ENCODE assay signal across 15 mouse cellular contexts in the genomic region with DNA sequence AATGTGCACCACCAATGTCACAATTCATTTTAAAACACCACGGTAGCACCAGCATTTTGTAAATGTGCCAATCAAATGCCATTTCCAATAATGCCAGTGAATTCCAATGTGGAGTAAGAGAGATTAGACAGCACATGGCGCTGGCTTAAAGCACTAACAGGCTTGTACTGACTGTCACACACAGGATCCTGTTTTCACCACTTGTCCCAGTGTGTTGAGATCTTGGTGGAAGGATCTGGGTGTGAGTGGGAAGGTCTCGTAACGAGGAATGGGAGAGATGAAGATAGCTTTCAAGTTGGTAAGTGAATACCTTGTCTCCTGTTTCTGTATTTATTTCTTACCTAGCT. TPM values are rescaled to one million over a fixed set of nuclear protein-coding genes. Genes with fewer than 3 reads are reported as not detected.
DNase-seq lines count a peak whose midpoint lies in the region; ATAC-seq and TF ChIP-seq lines count a peak whose summit lies in the region.
"Had no signal": no experiment of that assay in that cellular context is flagged by ENCODE, and none has a peak within 500 bp of the region (broad histone marks: within the 10 kb centered on the region; RNA-seq: fewer than 3 reads in every experiment).

No protein-coding gene starts in this region.

- H3K27ac ChIP-seq in heart, embryonic 10.5 days = peak overlapping the region; percentile 85
- peak overlapping the region; percentile 97 for H3K27ac ChIP-seq in left cerebral cortex, adult 2 months
- H3K27ac ChIP-seq in embryonic facial prominence, embryonic 10.5 days (replicated peaks) = peak overlapping the region; percentile 40; the same call in 1 of the 2 replicates
- H3K27ac ChIP-seq in liver, embryonic 16.5 days (ENCODE audit: low read length) = peak overlapping the region; percentile 91
- no peak overlapping the region for H3K27ac ChIP-seq in forebrain, embryonic 13.5 days
- H3K27ac ChIP-seq: embryonic facial prominence, embryonic 15.5 days; lung, embryonic 15.5 days; neural tube, embryonic 15.5 days had no signal

- H3K9me3 ChIP-seq in heart, embryonic 10.5 days = no peaks in the 10 kb centered on the region
- H3K9me3 ChIP-seq in embryonic facial prominence, embryonic 10.5 days = no peaks in the 10 kb centered on the region
- no peaks in the 10 kb centered on the region for H3K9me3 ChIP-seq in liver, embryonic 16.5 days (replicated peaks; ENCODE audit: control insufficient read depth, low read length)
- H3K9me3 ChIP-seq in forebrain, embryonic 13.5 days (replicated peaks) = no peaks in the 10 kb centered on the region
- H3K9me3 ChIP-seq: embryonic facial prominence, embryonic 15.5 days; lung, embryonic 15.5 days; neural tube, embryonic 15.5 days had no signal

- no peak for TF ChIP-seq CTCF in left cerebral cortex, adult 2 months (IDR thresholded peaks at IDR 0.05)

- 18% methylated on average over 4 of the region's 4 CpGs for WGBS in heart, embryonic 10.5 days
- WGBS in embryonic facial prominence, embryonic 10.5 days = 51% methylated on average over 4 of the region's 4 CpGs
- 21% methylated on average over 4 of the region's 4 CpGs for WGBS in liver, embryonic 16.5 days (ENCODE audit: insufficient replicate concordance)
- WGBS in forebrain, embryonic 13.5 days = 80% methylated on average over 4 of the region's 4 CpGs

- H3K4me1 ChIP-seq in heart, embryonic 10.5 days = peaks cover 60% of the 10 kb centered on the region
- H3K4me1 ChIP-seq in embryonic facial prominence, embryonic 10.5 days = peaks cover 18% of the 10 kb centered on the region
- H3K4me1 ChIP-seq in liver, embryonic 16.5 days (ENCODE audit: control insufficient read depth, low read depth, low read length) = peaks cover 30% of the 10 kb centered on the region
- H3K4me1 ChIP-seq in forebrain, embryonic 13.5 days = no peaks in the 10 kb centered on the region
- H3K4me1 ChIP-seq: lung, embryonic 15.5 days had no signal

- DNase-seq in heart, embryonic 10.5 days (ENCODE audit: low spot score) = no peak
- DNase-seq in heart, postnatal 4 days = no peak
- no peak for DNase-seq in left cerebral cortex, adult 2 months (ENCODE audit: extremely low spot score in 1 of 2, low spot score in 2 of 2)
- DNase-seq in left cerebral cortex, adult 18-20 months (ENCODE audit: low spot score in 2 of 2) = no peak
- DNase-seq in embryonic facial prominence, embryonic 10.5 days (ENCODE audit: low spot score) = no peak
- no peak for DNase-seq in spleen, adult 18-20 months
- DNase-seq: adrenal gland, postnatal 14 days; B cell, adult 2 months; cerebellum, postnatal 36 days; retina, postnatal 1 day had no signal

- peak; percentile 19 for ATAC-seq in liver, embryonic 16.5 days (ENCODE audit: low read depth)
- no peak for ATAC-seq in forebrain, embryonic 13.5 days

- H3K36me3 ChIP-seq in heart, embryonic 10.5 days = peaks cover 19% of the 10 kb centered on the region
- H3K36me3 ChIP-seq in embryonic facial prominence, embryonic 10.5 days (replicated peaks) = no peaks in the 10 kb centered on the region
- H3K36me3 ChIP-seq in liver, embryonic 16.5 days (ENCODE audit: control insufficient read depth, insufficient read depth) = no peaks in the 10 kb centered on the region
- peaks cover 23% of the 10 kb centered on the region for H3K36me3 ChIP-seq in forebrain, embryonic 13.5 days (ENCODE audit: poor library complexity, severe bottlenecking)
- H3K36me3 ChIP-seq: embryonic facial prominence, embryonic 15.5 days; lung, embryonic 15.5 days had no signal

- peak overlapping the region; percentile 54 for H3K9ac ChIP-seq in liver, embryonic 16.5 days (ENCODE audit: low read depth, low read length)
- no peak overlapping the region for H3K9ac ChIP-seq in forebrain, embryonic 13.5 days
- H3K9ac ChIP-seq: embryonic facial prominence, embryonic 15.5 days; lung, embryonic 15.5 days; neural tube, embryonic 15.5 days had no signal

- H3K4me2 ChIP-seq in liver, embryonic 16.5 days (ENCODE audit: low read depth, low read length) = peak overlapping the region; percentile 56
- no peak overlapping the region for H3K4me2 ChIP-seq in forebrain, embryonic 13.5 days
- H3K4me2 ChIP-seq: embryonic facial prominence, embryonic 15.5 days; lung, embryonic 15.5 days; neural tube, embryonic 15.5 days had no signal

- H3K27me3 ChIP-seq in heart, embryonic 10.5 days (ENCODE audit: insufficient read depth, poor library complexity, severe bottlenecking) = no peaks in the 10 kb centered on the region
- no peaks in the 10 kb centered on the region for H3K27me3 ChIP-seq in embryonic facial prominence, embryonic 10.5 days (replicated peaks; ENCODE audit: low read depth, poor library complexity, severe bottlenecking)
- no peaks in the 10 kb centered on the region for H3K27me3 ChIP-seq in liver, embryonic 16.5 days (ENCODE audit: control insufficient read depth, insufficient read depth, low read depth, low read length)
- no peaks in the 10 kb centered on the region for H3K27me3 ChIP-seq in forebrain, embryonic 13.5 days
- H3K27me3 ChIP-seq: embryonic facial prominence, embryonic 15.5 days; lung, embryonic 15.5 days; neural tube, embryonic 15.5 days had no signal

- intact Hi-C loops in left cerebral cortex, adult 2 months (cut with DNase I) = no loop called here

- H3K4me3 ChIP-seq in heart, embryonic 10.5 days = no peak overlapping the region
- H3K4me3 ChIP-seq in left cerebral cortex, adult 2 months = no peak overlapping the region
- H3K4me3 ChIP-seq in embryonic facial prominence, embryonic 10.5 days = no peak overlapping the region
- H3K4me3 ChIP-seq in liver, embryonic 16.5 days (ENCODE audit: low read depth, low read length) = peak overlapping the region; percentile 30
- no peak overlapping the region for H3K4me3 ChIP-seq in forebrain, embryonic 13.5 days
- H3K4me3 ChIP-seq: embryonic facial prominence, embryonic 15.5 days; lung, embryonic 15.5 days; neural tube, embryonic 15.5 days had no signal

RNA-seq across cellular contexts. Expression of a gene that starts 26.1 kb away (rescaled TPM):
- 262 and 337 TPM in 2 replicates for polyA plus RNA-seq in heart, embryonic 10.5 days (2016; fragmentation: Nextera tagmentation; extraction: Ambion mirVana)
- 100 to 1,000 TPM; 266 to 281 TPM for total RNA-seq in heart, postnatal 4 days (2021)
- 10 to 100 TPM; 16.7 to 20.1 TPM for total RNA-seq in left cerebral cortex, adult 2 months (2021)
- 10 to 100 TPM; 22.7 to 25.0 TPM for total RNA-seq in left cerebral cortex, adult 18-20 months (2021)
- polyA plus RNA-seq in embryonic facial prominence, embryonic 10.5 days (2016; fragmentation: Nextera tagmentation; extraction: Ambion mirVana) = 122 and 133 TPM in 2 replicates
- polyA plus RNA-seq in liver, embryonic 16.5 days (2015; fragmentation: Nextera tagmentation; extraction: Ambion mirVana) = 70.4 and 73.8 TPM in 2 replicates
- 38.5 and 39.4 TPM in 2 replicates for polyA plus RNA-seq in forebrain, embryonic 13.5 days (2015; fragmentation: Nextera tagmentation; extraction: Ambion mirVana)
